Mouse (Mus musculus) testis, postnatal 10 days (tissue): ENCODE results near the gene Fbxw11.
A peak's percentile ranks its signal among the peaks of the same experiment; 100 is the strongest.
"Not testable (repeated sequence)": the region's sequence is repeated elsewhere in the genome, so short reads cannot be mapped to it uniquely, and the experiment has no call there.

Experiments
- DNase-seq: peaks from one replicate; pipeline ENCODE4 v3.0.0; 2021; ENCODE audit warnings: low spot score

Gene Fbxw11

GRCm38 (mm10) chr11:32708739-32709501 is 66.4 kb downstream of the Fbxw11 start:
- no peak for DNase-seq

DNA sequence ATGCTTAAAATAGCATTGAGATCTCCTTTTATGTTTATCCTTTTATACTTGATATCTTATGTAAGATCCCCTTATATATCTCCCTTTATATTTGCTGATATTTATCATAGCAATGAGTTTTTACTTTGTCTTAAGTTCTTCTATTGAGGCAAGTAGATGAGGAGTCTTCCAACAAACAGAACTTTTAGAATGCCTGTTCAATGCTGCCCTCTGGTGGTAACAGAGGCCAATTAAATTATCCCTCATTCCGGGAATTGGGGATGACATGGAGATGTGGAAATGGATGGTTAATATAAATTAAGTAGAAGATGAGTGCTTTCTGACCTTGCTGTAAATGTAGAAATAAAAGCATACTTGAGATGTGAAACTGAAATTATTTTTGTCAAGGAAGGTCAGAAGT is 67.0 kb downstream of the Fbxw11 start:
- DNase-seq = peak; percentile 51

GRCm38 (mm10) chr11:32714230-32714629 is 71.7 kb downstream of the Fbxw11 start:
- no peak for DNase-seq

DNA sequence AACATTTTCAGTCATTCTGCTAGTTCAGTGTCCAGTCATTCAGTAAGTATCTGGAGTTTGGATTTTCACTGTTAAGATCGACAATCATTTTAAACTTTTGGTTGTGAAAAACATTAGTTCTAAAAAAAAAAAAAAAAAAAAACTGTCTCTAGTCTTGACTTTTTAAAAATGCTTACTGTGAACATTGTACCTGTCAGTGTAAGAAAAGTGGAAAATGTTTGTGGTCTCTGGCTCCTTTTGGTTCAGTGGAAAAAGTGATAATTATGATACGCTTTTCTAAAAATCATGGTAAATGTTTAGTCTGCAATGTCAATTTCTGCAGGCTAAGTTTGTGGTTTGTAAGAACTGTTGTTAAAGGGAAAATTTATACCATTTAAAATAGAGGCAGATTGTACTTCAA is 72.4 kb downstream of the Fbxw11 start:
- DNase-seq = no peak

- no peak for DNase-seq
Measured at GRCm38 (mm10) chr11:32715495-32715894, 73.0 kb downstream of the Fbxw11 start.

DNA sequence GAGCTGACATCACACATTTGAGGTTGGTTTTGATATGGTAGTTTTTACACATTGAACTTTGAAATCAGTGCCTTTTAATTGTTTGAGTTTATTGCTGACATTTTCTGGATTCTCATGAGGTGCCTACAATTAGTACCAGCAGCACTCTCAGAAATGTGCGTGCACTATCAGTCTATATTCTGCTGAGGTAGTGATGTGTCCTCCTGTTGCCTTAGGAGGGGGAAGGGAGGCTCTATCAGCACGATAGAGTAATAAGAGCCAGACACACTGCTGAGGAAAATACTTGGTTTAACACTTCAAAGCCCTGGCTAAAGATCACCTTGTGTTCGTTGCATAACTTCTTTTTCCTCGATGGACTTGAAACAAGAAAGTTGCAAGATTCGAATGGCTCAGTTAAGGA is 73.4 kb downstream of the Fbxw11 start:
- DNase-seq = no peak

DNA sequence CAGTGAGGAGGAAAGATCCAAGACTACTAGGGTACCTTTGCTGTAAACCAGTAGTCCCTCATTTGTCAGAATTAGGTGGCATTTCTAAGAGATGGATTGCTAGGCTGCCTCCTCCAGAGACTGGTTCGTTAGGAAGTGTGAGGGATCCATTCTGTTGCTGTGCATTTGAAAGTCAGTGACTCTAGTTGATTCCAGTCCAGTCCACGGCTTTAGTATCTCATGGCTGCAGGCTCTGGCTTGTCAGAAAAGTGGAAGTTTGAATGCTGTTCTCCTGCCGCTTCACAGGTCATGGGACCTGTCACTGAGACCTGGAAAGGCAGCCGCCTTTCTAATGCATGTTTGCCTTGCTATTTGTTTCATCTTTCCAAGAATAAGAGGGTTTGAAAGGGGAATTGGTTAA is 74.4 kb downstream of the Fbxw11 start:
- no peak for DNase-seq

- not testable (repeated sequence) for DNase-seq
Measured at GRCm38 (mm10) chr11:32717711-32718110, 75.2 kb downstream of the Fbxw11 start.

GRCm38 (mm10) chr11:32718371-32718770 is 75.8 kb downstream of the Fbxw11 start:
- DNase-seq = peak; percentile 50

DNA sequence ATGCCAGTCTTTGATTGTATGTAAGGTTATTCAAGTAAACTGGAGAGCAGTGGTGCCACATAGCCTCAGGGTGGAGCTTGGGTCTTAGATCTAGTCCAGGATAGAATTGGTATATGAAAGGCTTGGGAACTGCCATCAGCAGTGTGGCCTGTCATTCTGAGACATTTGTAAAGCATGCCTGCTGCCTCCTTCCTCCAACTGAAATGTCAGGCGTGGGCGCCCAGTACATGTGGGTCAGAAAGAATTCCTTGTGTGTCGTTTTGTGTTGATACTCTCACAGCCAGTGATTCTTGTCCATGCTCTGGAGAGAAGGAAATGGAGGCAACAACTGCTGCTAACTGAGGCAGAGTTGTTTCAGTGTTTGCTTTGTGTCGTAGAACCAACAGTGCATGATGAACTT is 76.5 kb downstream of the Fbxw11 start:
- DNase-seq = no peak

DNA sequence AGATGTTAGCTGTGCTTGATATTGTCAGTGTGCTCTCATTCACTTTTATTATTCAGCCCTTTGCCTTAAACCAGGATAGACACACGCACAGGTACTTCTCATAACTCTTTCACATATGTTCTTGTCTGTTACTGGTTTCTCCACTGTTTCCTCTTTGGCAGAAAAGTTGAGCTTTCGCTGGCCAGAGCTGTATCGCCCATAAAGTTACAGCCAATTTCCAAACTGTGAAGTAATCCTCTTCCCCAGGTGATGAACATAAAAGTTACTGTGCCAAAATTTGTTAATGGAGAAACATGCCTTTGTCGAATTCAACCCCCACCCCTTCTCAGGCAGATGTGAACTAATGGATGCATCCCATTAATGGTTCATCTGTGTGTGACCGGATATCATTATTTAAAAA is 80.1 kb downstream of the Fbxw11 start:
- DNase-seq = no peak

- DNase-seq = no peak
Measured at GRCm38 (mm10) chr11:32723287-32723686, 80.8 kb downstream of the Fbxw11 start.

- DNase-seq = no peak
Measured at GRCm38 (mm10) chr11:32725171-32725570, 82.6 kb downstream of the Fbxw11 start.

DNA sequence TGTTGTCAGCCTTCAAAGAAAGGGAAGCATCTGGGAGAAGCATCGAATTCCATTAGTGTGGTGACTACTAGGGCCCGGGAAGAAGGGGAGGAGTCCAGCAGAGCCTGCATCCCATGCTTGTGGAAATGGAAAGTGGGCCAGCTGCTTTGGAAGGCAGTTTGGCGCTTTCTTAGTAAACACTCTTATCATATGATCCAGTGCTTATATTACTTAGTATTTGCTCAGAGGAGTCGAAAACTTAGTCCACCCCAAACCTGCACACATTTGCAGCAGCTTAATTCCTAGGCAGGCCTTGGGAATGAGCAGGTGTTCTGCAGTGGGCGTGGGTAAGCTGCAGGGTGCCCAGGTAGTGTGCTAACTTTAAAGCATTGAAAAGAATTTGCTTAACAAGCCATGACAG is 89.9 kb downstream of the Fbxw11 start:
- no peak for DNase-seq

- DNase-seq = no peak
Measured at GRCm38 (mm10) chr11:32733195-32733594, 90.7 kb downstream of the Fbxw11 start.

DNA sequence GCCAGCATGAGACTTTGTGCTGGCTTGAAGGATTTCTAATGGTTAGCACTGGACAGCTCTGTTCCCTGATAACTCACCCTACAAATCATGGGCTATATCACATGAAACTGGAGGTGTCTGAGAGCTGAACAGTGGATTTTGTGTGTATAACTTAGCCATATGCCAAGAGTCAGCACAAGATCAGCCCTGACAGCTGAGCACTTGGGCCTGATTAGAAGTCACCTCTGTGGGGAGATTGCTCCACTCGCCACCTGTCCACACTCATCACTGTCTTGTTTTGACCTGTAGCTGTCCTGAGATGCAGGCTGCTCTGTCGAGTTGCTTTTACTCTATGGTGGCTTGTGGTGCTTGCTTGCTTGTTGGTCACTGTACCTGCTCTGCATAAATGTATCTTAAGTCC is 93.8 kb downstream of the Fbxw11 start:
- no peak for DNase-seq

- no peak for DNase-seq
Measured at GRCm38 (mm10) chr11:32737729-32738128, 95.2 kb downstream of the Fbxw11 start.

DNA sequence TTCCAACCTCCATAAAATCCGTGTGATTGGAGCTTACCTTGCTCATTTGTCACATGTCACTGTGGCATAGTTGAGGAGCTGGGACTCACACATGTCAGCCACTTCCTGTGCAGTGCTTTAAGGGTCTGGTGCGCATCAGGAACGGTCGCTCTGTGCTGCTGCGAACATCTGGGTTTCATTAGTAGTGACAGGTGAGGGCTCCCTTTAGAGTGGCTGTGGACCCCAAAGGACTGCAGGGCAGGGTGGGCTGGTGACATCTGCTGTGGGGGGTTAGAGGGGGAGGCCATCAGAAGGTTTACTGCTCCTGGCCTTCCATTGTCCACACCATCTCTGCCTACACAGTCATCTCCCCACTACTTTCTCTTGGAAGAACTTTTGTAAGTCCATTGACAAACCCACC is 101.4 kb downstream of the Fbxw11 start:
- DNase-seq = no peak

DNA sequence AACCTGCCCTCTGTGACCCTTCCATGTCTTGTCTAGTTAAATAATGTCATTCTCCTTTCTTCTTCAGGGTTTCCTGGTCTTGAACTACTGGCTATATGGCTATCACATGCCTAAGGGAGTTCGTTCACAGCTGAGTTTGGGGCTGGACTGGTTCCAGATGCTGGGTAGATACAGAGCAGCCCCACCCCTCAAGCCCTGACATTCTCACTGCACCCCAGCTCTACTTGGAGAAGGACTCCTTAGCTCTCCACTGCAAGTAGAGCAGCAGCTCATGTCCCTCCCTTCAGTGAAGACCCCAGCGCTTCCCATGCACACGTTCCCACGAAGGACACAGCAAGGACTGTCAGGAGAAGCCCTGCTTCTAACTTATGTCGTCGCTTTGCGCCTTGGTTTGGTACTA is 101.9 kb downstream of the Fbxw11 start:
- no peak for DNase-seq

- no peak for DNase-seq
Measured at GRCm38 (mm10) chr11:32745466-32745865, 102.9 kb downstream of the Fbxw11 start.

- DNase-seq = no peak
Measured at GRCm38 (mm10) chr11:32746036-32746435, 103.5 kb downstream of the Fbxw11 start.

- no peak for DNase-seq
Measured at GRCm38 (mm10) chr11:32746475-32746874, 104.0 kb downstream of the Fbxw11 start.

DNA sequence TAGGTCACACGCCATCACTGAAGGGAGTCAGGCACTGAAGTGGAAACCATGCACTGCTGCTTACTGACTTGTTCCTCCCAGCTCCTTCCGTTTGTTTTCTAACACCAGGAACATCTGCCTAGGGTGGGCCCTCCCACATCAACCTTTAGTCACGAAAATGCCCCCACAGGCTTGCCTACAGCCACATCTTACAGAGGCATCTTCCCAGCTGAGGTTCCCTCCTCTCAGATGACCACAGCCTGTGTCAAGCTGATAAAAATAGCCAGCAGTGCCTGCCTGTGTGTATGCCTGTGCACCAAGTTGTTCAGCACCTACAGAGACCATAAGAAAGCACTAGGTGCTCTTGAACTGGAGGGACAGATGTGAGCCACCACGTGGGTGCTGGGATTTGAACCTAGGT is 106.3 kb downstream of the Fbxw11 start:
- no peak for DNase-seq

DNA sequence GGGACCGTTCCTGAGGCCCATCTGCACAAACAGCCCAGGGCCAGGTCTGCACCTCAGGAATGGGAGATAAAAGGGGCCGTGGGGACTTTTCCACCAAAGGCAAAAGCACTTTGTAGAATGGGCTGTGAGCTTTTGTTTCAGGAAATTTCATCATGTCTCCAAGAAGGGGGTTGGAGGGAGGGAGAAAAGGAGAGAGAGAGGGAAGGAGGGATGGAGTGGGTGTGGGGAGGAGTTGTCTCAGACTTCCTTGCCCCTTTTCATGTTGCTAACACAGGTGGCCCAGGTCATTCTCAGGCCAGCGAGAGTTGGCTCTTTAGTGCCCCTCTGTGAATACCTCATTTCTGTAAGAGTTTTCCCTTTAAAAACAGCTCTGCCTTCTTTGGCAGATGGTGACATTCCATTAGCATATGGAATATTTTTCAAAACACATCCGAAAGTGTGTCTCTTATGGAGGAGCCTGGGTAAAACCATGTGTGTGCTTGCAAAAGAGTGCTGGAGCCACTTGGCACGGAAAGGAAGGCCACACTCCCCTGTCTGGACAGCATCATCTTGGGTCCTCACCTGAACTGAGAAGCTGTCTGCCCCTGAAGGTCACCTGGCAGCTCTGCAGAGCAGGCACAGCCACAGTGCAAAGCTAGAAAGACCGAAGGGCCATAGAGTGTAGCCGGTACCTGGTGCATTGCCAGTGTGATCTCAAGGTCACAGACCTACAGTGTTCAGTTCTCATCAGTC is 109.5 kb downstream of the Fbxw11 start:
- DNase-seq = no peak
